Mouse (Mus musculus) inflammation-experienced regulatory T-cells, adult 6 months (primary cell): ENCODE measurements around the gene Dlg3. TPM values are rescaled to one million over a fixed set of nuclear protein-coding genes. Genes with fewer than 3 reads are reported as not detected.
A peak's percentile ranks its signal among the peaks of the same experiment; 100 is the strongest.

ENCODE experiments used
- ATAC-seq: one replicate; pipeline ENCODE4 v1.8.0; 2017
- polyA plus RNA-seq, 3 experiments: library from polyadenylated mRNA; unstranded; fragments of 100-300 nt; shearing (Covaris generic); gene quantifications; one replicate each; pipeline ENCODE4 v1.2.1; 2017

Dlg3 gene
- polyA plus RNA-seq: 1 to 10 TPM; 1.3 to 7.7 (median 4.5) TPM

DNA sequence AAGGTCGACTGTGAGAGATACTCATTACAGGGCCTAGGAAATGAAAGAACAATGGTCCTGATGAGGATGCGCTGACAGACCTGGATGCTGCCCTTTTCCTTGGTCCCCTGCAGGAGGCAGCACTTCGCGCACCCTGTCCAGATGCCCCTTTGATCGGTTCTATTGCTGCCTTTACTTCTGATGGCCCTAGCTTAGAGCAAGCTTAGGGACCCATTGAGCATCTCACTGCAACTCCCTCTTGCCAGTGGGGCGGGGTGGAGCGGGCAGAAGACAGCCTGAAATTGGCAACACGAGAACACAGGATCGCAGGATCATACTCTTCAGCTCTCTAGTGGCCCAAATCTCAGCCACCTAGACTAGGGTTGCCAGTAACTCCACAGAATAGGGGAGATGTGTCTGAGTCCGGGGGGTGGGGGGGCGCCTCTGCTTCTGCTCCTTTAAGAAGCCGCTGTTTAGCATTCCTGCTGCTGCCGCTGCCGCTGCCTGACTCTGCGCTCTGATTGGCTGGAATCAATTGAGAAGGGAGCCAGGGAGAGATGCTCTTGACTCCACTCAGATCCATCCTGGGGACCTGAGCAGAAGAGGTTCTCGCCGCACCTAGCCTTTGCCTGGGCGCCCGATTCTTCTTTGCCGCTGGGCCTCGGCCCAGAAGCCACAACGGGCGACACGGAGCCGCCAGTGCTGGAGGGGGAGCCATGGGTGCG lies at the start of gene Dlg3:
TSS of gene Dlg3 (plus strand) at position 542 of the 704 bp plus-strand sequence.
- peak; percentile 76 for ATAC-seq

DNA sequence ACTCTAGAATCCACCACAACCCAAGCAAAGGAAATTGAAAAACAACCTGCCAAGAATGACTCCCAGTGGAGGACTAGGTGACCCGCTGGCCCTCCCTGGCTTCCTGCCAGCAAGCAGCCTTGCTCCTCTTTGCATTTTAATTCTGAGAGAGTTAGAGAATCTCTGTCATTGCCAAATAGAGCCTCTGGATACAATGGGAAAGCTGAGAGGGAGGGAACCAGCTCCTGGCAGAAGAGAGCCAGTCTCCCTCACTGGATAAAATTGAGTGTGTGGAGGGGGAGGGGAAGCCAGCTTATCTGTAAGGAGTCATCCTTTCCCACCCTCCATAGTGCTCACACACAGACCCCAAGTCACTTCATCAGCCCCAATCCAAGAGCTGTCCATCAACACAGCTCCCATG lies 38.6 kb upstream of the Dlg3 start:
- ATAC-seq: no peak

DNA sequence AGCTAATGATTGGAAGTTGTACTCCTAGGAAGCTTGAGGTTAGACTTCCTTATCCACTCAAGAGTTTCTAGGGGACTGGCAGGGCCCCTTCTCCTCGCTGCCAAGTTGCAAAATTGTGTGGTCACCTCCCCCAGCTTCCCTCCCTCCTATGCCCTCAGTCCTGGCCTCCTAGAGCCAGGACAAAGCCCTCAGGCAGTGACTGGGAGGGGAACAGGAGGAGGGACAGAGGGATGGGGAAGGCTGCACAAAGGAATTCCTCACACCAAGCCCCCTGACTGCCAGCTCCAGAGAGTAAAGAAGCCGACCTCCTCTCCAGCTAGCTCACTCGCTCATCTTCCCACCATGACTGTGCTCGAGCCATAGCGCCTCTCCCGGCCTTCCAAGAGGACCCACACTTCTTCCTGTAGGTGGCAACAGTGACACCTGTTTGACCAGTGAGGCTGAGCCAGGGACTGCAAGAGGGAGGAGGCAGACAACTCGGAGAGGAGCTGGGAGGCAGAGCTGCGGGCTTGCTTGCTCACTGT lies 37.8 kb upstream of the Dlg3 start, which contains the start of gene Gdpd2:
TSS of gene Gdpd2 (plus strand) at position 209 of the 524 bp plus-strand sequence.
- no peak for ATAC-seq

DNA sequence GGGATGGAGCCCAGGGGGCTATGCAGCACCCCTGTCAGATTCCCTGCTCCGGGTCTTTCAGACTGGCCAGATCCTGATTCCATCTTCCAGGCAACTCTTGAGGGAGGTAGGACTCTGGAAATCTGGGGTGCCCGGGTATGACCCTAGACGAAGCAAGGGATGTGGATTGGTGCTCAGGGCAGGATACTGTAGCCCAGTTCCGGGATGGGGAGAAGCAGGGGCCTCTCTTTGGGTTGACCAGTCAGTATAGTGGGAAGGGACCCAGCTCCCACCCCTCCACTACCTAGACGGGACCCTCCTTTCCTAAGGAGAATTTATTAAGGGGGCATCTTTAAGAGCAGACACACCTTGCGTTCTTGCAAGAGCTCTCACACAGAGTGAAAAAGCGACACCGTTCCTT lies 37.3 kb upstream of the Dlg3 start:
- ATAC-seq: no peak

DNA sequence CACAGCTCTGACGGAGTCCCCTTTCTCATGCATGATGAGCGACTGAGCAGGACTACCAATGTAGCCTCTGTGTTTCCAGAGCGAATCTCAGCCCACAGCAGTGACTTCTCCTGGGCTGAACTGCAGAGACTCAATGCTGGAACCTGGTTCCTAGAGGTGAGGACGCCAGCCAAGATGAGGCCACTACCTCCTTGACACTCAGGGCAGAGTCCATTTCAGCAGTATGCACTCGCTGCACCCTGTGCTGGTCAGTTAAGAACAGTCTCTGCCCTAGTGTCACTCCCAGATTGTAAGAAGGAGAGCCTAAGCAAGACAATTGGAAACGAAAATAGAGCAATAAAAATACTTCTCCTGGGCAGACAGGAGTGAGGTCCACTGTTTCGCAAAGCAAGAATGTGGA lies 33.2 kb upstream of the Dlg3 start:
- ATAC-seq: no peak

DNA sequence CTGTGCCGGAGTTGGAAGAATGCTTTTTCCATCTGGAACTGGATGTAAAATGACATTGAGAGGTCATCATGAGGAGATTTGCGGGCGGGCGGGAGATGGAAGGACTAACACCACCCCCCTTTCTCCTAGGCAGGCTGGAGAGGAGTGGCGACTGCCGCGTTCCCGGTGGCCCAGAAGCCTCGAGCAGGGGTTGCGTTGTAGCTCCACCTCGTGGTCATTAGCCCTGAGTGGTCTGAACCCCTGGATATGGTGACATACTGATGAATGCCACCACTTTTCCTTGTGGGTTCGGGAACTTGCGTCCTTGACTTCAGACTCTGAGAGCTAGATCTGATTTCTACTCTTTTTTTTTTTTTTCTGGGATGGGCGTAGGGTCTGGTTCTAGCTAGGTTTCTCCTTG lies 28.6 kb upstream of the Dlg3 start:
- ATAC-seq: no peak

DNA sequence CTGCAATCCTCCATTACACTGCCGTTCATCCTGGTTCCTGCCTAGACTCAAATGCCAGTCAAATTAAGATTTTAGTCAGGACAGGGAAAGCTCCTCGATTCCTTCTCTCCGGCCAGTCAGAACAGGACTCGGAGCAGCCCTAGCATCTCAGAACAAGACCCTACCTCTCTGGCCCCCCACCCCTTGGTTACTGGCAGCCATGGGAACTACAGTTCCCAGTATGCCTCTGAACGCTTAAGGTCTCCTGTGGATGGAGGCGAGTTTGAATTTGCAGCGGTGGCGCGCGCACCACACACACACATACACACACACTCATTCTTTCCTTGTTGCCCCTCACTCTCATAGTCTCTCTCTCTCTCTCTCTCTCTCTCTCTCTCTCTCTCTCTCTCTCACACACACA lies 28.1 kb upstream of the Dlg3 start:
- ATAC-seq: no peak

DNA sequence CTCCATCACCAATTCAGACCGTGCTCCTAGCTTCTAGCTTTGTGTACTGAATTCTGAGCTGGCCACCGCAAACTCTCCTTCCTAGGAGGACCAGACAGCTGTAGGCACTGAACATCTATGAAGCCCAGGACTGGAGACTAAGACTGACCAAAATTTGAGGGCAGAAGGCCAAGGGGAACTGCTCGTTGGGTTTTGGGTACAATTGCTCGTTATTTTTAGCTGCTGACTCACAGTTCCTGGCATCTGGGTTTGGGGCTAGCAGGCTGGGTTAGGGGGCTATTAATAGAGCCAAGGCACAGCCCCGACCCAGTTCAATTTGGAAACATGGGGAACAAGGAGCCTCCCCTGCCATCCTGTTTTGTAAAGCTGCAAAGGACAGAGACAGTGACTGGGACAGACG lies 26.7 kb upstream of the Dlg3 start:
- no peak for ATAC-seq

DNA sequence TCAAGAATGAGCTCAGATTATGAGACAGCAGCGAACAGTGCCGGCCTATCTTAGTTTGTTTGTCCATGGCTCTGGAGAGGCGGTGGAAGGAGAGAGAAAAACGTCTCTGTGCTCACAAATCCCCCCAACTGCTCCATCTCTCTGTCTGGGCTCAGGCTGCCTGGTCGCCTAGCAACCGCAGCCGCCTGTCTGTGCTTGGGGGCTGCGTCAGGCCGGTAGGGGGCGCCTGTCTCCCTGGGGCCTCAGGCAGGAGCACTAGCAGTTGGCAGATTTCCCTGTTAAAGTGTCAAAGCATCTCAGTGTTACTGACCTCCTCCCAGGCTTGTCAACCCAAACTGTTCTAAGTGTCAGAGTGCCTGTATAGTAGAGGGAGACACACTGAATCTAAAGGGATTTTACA lies 25.6 kb upstream of the Dlg3 start:
- no peak for ATAC-seq

DNA sequence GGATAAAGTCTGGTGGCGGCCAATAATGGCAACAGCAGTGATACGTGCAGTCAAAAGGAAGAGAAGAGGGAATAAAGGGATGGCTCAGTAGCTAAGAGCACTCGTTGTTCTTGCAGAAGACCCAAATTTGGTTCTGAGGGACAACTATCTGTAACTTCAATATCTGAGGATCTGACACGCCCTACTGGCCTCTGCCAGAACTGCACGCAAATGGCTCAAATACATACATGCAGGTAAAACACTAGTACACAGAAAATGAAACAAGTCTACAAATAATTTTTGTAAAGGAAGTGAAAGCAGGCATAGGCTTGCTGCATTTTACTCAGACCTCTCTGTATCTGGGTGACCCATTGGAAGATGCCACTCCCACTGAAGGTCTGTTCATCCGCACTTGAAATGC lies 1.7 kb upstream of the Dlg3 start:
- no peak for ATAC-seq

DNA sequence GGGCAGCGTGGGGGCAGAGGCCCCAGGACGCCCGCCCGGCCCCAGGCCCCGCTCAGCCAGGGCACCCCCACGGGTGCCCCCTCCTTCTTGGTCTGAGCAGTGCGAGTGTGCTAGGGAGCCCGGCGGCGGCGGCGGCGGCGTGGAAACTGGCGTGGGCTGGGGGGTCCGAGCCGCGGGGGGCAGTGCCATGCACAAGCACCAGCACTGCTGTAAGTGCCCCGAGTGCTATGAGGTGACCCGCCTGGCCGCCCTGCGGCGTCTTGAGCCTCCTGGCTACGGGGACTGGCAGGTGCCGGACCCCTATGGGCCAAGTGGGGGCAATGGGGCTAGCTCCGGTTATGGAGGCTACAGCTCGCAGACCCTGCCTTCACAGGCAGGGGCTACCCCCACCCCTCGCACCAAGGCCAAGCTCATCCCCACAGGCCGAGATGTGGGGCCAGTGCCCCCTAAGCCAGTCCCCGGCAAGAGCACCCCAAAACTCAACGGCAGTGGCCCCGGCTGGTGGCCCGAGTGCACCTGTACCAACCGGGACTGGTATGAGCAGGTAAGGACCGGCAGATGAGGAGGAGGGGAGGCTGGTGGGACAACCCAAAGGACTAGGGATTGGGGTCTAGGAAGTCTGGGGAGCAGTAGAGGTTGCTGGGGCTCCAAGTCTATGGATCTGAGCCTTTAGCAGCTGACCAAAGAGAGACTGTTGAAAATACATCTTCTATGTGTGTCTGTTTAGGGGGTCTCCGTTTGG lies 534 bp downstream of the Dlg3 start:
- ATAC-seq: peak; percentile 23

DNA sequence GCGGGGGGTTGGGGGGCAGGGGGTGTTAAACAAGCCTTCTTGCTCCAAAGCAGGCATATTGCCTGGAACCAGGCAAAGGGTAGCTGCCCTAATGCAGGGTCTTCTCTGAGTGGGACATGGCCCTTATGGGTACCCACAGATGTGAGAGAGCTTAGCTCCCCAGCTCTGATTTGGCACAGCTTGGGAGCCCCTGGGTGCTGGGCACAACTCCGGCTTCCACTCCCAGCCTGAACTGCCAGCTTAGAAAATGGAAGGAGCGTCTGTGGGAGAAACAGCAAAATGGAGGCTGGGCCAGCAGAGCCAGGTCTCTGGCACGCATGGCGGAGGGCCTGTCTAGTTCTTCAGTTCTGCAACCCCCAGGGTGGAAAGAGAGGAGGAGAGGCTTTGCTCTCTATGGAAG lies 1.8 kb downstream of the Dlg3 start:
- ATAC-seq: no peak

DNA sequence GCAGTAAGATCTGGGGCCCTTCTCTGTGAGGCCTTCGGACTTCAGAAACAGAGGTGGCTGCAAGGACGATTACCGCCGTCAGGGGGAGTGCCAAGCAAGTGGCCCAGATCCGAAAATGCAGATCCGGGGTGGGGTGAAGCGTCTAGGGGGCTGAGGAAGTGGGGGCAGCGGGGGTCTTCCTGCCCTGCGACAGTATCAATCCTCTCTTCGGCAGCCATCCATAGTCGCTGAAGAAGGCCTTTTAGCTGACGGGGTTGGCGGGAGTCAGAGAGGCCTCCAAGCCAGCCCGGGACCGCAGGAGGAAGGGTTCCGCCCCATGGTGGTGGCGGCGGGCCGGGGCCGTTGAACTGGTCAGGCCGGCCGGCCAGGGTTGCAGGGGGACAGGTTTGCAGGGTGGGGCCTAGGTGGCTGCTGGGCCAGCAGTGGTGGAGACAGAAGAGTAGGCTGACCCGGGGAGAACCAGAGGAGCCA lies 6.9 kb downstream of the Dlg3 start:
- ATAC-seq: peak; percentile 68

DNA sequence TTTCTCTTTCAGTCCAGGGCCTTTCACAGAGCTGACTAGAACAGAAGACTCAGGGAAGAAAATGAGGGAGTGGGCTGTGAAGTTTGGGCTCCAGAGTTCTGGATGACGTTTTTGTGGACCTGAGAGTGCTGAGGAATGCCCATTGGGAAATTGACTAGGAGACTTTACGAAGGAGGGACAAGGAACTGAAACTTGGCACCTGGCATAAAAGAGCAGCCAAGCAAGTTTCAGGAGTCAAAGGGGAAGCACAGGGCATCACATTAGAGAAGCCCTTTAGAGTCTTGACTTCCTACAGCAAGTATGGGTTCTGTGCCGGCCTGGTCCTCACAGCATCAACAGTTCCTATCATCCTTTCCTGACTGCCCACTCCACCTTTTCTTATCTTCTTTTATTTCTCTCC lies 7.9 kb downstream of the Dlg3 start:
- ATAC-seq: no peak

DNA sequence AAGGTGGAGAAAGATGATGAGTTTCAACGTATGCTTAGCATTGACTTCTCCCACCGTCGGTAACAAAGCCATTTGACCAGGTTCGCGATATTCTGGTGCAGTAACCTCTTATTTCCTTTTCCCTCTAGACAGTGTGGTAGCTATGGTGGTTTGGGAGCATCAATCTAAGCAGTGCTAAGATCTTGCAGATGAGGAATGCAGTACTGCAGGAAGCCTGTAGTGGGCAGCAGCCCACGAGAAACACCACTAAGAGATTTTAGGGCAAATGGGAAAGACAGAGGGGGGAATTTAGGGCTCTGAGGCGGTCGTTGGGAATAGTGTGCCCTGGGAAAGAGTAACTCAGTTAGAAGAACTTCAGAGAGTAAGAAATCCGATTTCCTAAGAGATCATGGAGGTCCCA lies 9.0 kb downstream of the Dlg3 start:
- ATAC-seq: peak; percentile 47

DNA sequence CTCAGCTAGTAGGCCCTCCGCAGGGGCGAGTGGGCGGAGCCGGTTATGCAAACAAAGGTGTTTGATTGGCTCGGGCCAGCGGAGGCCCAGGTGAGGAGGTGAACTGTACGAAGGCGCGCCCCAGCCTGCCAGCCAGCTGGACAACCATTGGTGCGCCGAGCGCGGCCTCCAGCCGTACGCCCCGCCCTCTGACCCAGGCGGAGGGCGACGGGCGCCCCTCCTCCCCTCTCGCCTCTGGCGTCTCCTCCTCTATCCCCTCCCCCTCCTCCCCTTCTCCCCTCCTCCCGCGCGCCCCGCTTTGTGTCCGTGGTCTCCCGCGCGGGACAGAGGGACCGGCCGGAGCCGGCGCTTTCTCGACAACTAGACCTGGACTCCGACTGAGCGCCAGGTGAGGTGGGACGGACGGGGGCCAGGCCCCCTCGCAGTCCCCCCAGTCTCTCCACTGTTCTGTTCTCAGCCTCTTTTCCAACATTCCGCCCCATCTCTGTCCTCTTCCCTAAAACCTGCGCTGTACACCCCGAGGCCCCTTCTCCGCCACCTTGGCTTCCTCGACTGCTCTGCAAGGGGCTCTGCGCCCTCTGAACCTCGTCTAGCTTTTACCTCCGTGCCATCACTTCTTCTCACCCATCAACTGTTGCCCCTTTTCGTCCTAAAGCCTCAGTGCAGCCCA lies 9.6 kb downstream of the Dlg3 start:
- ATAC-seq: peak; percentile 82

DNA sequence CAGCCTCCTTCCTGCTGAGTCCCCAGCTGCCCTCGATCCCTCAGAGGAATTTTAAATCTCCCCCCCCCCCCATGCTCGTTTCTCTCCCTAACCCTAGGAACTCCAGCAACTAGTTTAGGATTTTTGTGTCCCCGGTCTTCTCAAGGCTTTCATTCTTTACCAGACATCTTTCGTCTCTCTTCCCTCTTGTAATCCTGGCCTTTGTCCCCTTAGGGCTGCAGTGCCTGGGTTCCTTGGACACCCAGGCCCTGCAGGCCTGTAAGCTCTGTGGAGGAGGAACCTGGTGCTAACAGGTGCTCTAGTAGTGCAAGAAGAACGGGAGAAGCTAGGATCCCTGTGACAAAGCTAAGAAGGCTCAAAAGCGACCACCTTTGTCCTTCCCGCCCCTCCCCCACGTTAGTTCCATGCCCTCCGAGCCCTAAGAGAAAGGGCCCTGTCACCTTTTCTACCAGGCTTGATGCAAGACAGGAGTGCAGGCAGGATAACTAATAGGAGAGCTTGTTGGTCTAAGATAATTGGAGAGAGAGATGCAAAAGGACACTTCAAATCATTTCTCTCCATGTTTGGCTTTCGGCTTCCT lies 10.2 kb downstream of the Dlg3 start:
- ATAC-seq: no peak

DNA sequence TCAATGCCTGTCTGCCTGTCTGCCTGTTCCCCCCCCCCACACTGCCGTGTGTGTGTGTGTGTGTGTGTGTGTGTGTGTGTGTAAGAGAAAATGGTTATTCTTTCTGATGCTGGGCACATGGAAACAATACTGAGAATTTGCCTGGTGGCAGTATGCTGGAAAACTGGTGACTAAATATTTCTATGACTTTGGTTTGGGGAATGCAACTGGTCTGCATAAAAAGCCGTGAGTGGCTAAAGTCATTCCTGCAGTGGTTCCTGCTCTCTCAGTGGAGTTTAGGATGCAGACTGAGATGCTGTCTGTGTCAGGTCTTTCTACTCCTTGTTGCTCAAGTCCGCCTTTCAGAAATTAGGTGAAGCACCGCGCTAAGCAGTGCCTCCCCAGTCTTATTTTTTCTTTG lies 10.9 kb downstream of the Dlg3 start:
- no peak for ATAC-seq

DNA sequence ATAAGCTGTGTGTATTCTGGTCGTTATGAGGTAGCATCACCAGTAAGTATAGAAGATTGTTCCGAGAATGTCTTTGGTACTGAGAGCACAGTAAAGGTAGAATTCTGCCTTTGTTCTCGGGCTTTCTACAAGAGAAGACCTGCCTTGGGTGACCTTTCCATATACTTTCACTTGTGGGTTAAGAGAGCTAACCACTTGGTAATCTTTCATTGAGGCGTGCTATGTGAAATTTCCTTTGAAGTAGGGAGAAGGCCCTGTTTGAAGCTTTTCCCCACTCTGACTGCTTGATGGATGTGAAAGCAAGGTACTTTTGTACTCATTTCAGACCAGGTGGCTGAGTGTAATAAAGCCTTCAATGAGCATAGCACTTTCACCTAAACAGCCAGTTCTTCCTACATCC lies 21.8 kb downstream of the Dlg3 start:
- ATAC-seq: peak; percentile 93

DNA sequence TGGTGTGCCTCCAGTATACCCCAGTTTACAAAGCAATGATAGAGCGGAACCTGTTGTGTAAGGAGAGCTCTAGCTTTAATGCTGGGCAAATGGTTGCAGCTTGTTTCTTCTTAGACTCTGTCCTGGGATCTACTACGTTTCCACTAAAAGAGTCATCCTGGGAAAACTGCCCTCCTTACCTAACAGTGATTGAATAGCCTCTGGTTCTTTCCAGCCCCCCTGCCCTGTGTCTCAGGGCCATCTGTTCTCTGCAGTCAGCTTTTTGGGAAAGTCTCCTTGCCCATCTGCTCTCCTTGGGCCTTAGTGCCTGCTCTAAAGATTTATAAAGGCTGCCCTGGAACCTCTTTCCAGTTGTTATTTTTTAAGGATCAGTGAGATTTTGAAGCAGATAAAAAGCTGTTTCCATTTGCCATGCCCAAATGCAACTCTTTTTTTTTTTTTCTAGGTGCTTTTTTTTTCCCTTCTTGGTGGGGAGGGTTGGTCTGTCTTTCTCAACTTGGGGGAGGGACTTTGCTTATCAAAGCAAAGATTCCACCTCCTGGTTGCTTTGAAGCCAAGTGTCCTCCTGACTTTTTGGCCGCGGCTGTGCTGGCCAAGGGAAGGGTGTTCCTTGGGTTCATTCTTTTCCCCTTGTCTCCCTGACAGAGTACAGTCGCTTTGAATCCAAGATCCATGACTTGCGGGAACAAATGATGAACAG lies 28.7 kb downstream of the Dlg3 start:
- ATAC-seq: no peak

DNA sequence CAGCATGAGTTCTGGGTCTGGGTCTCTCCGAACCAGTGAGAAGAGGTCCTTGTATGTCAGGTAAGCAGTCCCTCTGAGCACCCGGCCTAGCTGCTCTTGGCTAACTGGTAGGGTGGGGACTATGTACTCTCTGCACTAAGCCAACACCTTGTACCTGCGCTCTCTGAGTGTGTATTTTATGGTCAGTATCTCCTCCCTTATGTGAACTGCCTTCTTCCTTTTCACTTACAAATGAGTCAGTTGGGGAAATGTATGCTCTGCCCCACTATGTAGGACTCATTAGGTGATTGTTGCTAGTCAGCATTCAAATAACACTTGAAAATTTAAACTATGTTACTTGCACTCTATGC lies 29.2 kb downstream of the Dlg3 start:
- ATAC-seq: no peak

DNA sequence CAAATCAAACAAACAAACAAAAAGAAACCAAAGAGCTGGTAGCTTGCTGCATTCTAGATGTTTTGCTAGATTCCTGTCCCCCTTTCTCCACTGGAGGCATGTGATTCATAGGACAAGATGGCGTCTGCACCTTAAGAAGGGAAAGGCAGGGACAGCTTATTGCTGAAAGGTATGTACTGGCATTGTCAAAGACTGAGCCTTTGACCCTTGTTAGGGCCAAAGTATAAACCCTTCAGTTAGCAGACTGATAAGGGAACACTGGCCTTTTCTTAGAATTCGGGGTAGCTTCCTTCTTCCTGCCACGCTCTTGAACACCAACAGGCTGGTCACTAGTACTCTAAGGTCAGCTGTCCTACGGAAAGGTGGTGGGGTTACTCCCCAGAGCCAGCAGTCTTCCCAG lies 29.8 kb downstream of the Dlg3 start:
- ATAC-seq: no peak
